Mouse (Mus musculus): Measurements from ENCODE around the gene Atp1a2.

Atp1a2 gene

GRCm38 (mm10) chr1:172301180-172301579 lies 3.3 kb upstream of the Atp1a2 start:
- ChIA-PET CTCF (interaction anchor here in 2 of 4 experiments (0.6 to 1.4 kb wide), 8 partner anchors 9 to 690 kb away, joined by 3 to 11 read pairs (median 3); no protein-coding TSS in a partner anchor), POLR2A (interaction anchor here in 3 of 4 experiments (0.6 to 3.8 kb wide), 26 partner anchors 8 to 279 kb away, joined by 3 to 18 read pairs (median 4); partner anchors contain the start of genes Igsf8 (in 2 of the 3), Ncstn (in 2 of the 3), Atp1a4 (in 1 of the 3) and Copa (in 1 of the 3))

GRCm38 (mm10) chr1:172300247-172300646 lies 2.4 kb upstream of the Atp1a2 start:
- POLR2A ChIA-PET, result interaction anchor here in 3 of 4 experiments (0.8 to 3.8 kb wide), 13 partner anchors 8 to 279 kb away, joined by 3 to 18 read pairs (median 4); partner anchors contain the start of gene Igsf8 (in 2 of the 3)
- CTCF ChIA-PET, result interaction anchor here in 2 of 4 experiments (0.7 to 1.2 kb wide), 3 partner anchors 10 to 53 kb away, joined by 3 to 11 read pairs (median 5); no protein-coding TSS in a partner anchor

- POLR2A ChIA-PET, result interaction anchor here in 2 of 4 experiments (0.6 to 3.8 kb wide), 5 partner anchors 9 to 152 kb away, joined by 3 to 18 read pairs (median 4); partner anchors contain the start of genes Dcaf8 (in 1 of the 2) and Igsf8 (in 1 of the 2)
Measured at GRCm38 (mm10) chr1:172299528-172299927, 1.7 kb upstream of the Atp1a2 start.

GRCm38 (mm10) chr1:172296816-172297510 lies 901 bp downstream of the Atp1a2 start:
- CTCF ChIA-PET, result interaction anchor here in 2 of 4 experiments (1.1 to 1.6 kb wide), 3 partner anchors 8 to 63 kb away, joined by 3 read pairs; no protein-coding TSS in a partner anchor
- POLR2A ChIA-PET, result interaction anchor here in 3 of 4 experiments (0.6 to 1.9 kb wide), 11 partner anchors 8 to 511 kb away, joined by 3 to 7 read pairs (median 3); no protein-coding TSS in a partner anchor

More at GRCm38 (mm10) chr1:172299528-172299927, 1.7 kb upstream of the Atp1a2 start:
- CTCF ChIA-PET, result interaction anchor here in 1 of 4 experiments (1.5 kb wide), 1 partner anchor 484 kb away, joined by 3 read pairs; no protein-coding TSS in a partner anchor

GRCm38 (mm10) chr1:172295751-172296197 lies 2.1 kb downstream of the Atp1a2 start:
- ChIA-PET CTCF (interaction anchor here in 2 of 4 experiments (0.6 to 1.3 kb wide), 4 partner anchors 25 to 342 kb away, joined by 3 read pairs; no protein-coding TSS in a partner anchor), POLR2A (interaction anchor here in 2 of 4 experiments (0.6 to 1.2 kb wide), 4 partner anchors 11 to 32 kb away, joined by 3 to 4 read pairs (median 4); no protein-coding TSS in a partner anchor)

- ChIA-PET POLR2A (interaction anchor here in 2 of 4 experiments (0.5 to 2.6 kb wide), 13 partner anchors 8 to 255 kb away, joined by 3 to 11 read pairs (median 3); partner anchors contain the start of genes Igsf8 (in 1 of the 2) and Pigm (in 1 of the 2)), CTCF (interaction anchor here in 3 of 4 experiments (0.5 to 0.6 kb wide), 3 partner anchors 11 to 730 kb away, joined by 3 to 5 read pairs (median 3); no protein-coding TSS in a partner anchor)
Measured at GRCm38 (mm10) chr1:172293449-172293848, 4.4 kb downstream of the Atp1a2 start.

GRCm38 (mm10) chr1:172292880-172293279 lies 5.0 kb downstream of the Atp1a2 start:
- CTCF ChIA-PET, result interaction anchor here in 2 of 4 experiments (0.6 to 1.2 kb wide), 2 partner anchors 174 to 729 kb away, joined by 3 read pairs; no protein-coding TSS in a partner anchor
- POLR2A ChIA-PET, result interaction anchor here in 2 of 4 experiments (0.5 to 2.6 kb wide), 12 partner anchors 8 to 254 kb away, joined by 3 to 11 read pairs (median 4); partner anchors contain the start of gene Pigm (in 1 of the 2)

GRCm38 (mm10) chr1:172289617-172289946 lies 8.3 kb downstream of the Atp1a2 start:
- POLR2A ChIA-PET, result interaction anchor here in 2 of 4 experiments (0.9 to 3.4 kb wide), 10 partner anchors 8 to 207 kb away, joined by 3 to 18 read pairs (median 4); partner anchors contain the start of genes Atp1a2 (in 1 of the 2), Copa (in 1 of the 2) and Ncstn (in 1 of the 2)
- CTCF ChIA-PET, result interaction anchor here in 2 of 4 experiments (0.6 to 1.3 kb wide), 2 partner anchors 28 to 129 kb away, joined by 3 to 4 read pairs; no protein-coding TSS in a partner anchor

GRCm38 (mm10) chr1:172288900-172289616 lies 8.8 kb downstream of the Atp1a2 start:
- ChIA-PET POLR2A (interaction anchor here in 2 of 4 experiments (0.9 to 3.4 kb wide), 11 partner anchors 8 to 787 kb away, joined by 3 to 18 read pairs (median 3); partner anchors contain the start of genes Atp1a2 (in 1 of the 2), Copa (in 1 of the 2) and Ncstn (in 1 of the 2)), CTCF (interaction anchor here in 2 of 4 experiments (0.6 to 1.3 kb wide), 3 partner anchors 8 to 128 kb away, joined by 3 to 4 read pairs (median 3); no protein-coding TSS in a partner anchor)

GRCm38 (mm10) chr1:172286740-172287139 lies 11.1 kb downstream of the Atp1a2 start:
- ChIA-PET CTCF (no interaction called here), POLR2A (interaction anchor here in 1 of 4 experiments (1.6 kb wide), 1 partner anchor 12 kb away, joined by 4 read pairs; no protein-coding TSS in a partner anchor)

GRCm38 (mm10) chr1:172284221-172284620 lies 13.6 kb downstream of the Atp1a2 start:
- ChIA-PET POLR2A (interaction anchor here in 2 of 4 experiments (0.6 to 1.3 kb wide), 8 partner anchors 9 to 46 kb away, joined by 3 to 5 read pairs (median 3); partner anchors contain the start of gene Atp1a2 (in 1 of the 2)), CTCF (no interaction called here)

GRCm38 (mm10) chr1:172283073-172283472 lies 14.8 kb downstream of the Atp1a2 start:
- CTCF ChIA-PET, result no interaction called here
- POLR2A ChIA-PET, result interaction anchor here in 1 of 4 experiments (0.7 to 1.9 kb wide), 5 partner anchors 9 to 112 kb away, joined by 3 to 7 read pairs (median 3); partner anchors contain the start of gene Atp1a4

GRCm38 (mm10) chr1:172281522-172282254 lies 16.2 kb downstream of the Atp1a2 start:
- ChIA-PET POLR2A (interaction anchor here in 1 of 4 experiments (0.8 to 1.9 kb wide), 3 partner anchors 8 to 29 kb away, joined by 3 to 7 read pairs (median 6); no protein-coding TSS in a partner anchor), CTCF (no interaction called here)

- CTCF ChIA-PET, result interaction anchor here in 1 of 4 experiments (1.0 kb wide), 1 partner anchor 27 kb away, joined by 4 read pairs; no protein-coding TSS in a partner anchor
Measured at GRCm38 (mm10) chr1:172279768-172280509, 17.9 kb downstream of the Atp1a2 start.

GRCm38 (mm10) chr1:172278328-172278727 lies 19.5 kb downstream of the Atp1a2 start:
- ChIA-PET CTCF (interaction anchor here in 1 of 4 experiments (0.8 kb wide), 1 partner anchor 46 kb away, joined by 3 read pairs; no protein-coding TSS in a partner anchor), POLR2A (interaction anchor here in 2 of 4 experiments (0.7 to 2.9 kb wide), 9 partner anchors 8 to 72 kb away, joined by 3 to 11 read pairs (median 3); partner anchors contain the start of genes Atp1a4 (in 1 of the 2) and Pea15a (in 1 of the 2))

More at GRCm38 (mm10) chr1:172279768-172280509, 17.9 kb downstream of the Atp1a2 start:
- POLR2A ChIA-PET, result interaction anchor here in 2 of 4 experiments (0.7 to 2.9 kb wide), 6 partner anchors 9 to 51 kb away, joined by 3 to 11 read pairs (median 5); no protein-coding TSS in a partner anchor

GRCm38 (mm10) chr1:172277172-172277571 lies 20.7 kb downstream of the Atp1a2 start:
- CTCF ChIA-PET, result interaction anchor here in 1 of 4 experiments (0.6 to 1.2 kb wide), 2 partner anchors 55 to 1006 kb away, joined by 3 to 4 read pairs; no protein-coding TSS in a partner anchor

More at GRCm38 (mm10) chr1:172277172-172277571, 20.7 kb downstream of the Atp1a2 start:
- POLR2A ChIA-PET, result interaction anchor here in 1 of 4 experiments (0.5 to 0.6 kb wide), 2 partner anchors 24 to 258 kb away, joined by 4 to 5 read pairs; no protein-coding TSS in a partner anchor
